ENCODE assay signal across 7 mouse cellular contexts in the genomic region with DNA sequence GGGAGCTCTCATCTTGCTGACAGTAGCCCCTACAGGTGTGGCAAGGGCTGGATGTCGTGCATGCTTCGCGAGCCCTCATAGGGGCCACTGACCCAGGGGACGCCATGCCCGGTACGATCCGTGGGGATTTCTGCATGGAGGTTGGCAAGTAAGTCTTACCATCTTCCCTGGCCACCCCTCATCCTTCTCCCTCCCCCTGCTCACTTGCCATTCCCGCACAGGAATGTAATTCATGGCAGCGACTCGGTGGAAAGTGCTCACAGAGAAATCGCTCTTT. TPM values are rescaled to one million over a fixed set of nuclear protein-coding genes. Genes with fewer than 3 reads are reported as not detected.
DNase-seq lines count a peak whose midpoint lies in the region; ATAC-seq and TF ChIP-seq lines count a peak whose summit lies in the region.

No protein-coding gene starts in this region.

- 33% methylated on average over 11 of the region's 11 CpGs for WGBS in lung, adult 2 months
- 28% methylated on average over 11 of the region's 11 CpGs for WGBS in embryonic facial prominence, embryonic 15.5 days
- 28% methylated on average over 11 of the region's 11 CpGs for WGBS in intestine, embryonic 15.5 days
- WGBS in neural tube, embryonic 14.5 days = 27% methylated on average over 11 of the region's 11 CpGs

- peak overlapping the region; percentile 72; the same call in 1 of the 2 replicates for H3K27ac ChIP-seq in embryonic facial prominence, embryonic 15.5 days (replicated peaks)
- peak overlapping the region; percentile 87; the same call in 1 of the 2 replicates for H3K27ac ChIP-seq in intestine, embryonic 15.5 days
- H3K27ac ChIP-seq in neural tube, embryonic 14.5 days (ENCODE audit: low read depth, low read length) = peak overlapping the region; percentile 69

- H3K9ac ChIP-seq in embryonic facial prominence, embryonic 15.5 days = peak overlapping the region; percentile 83
- peak overlapping the region; percentile 83 for H3K9ac ChIP-seq in intestine, embryonic 15.5 days
- H3K9ac ChIP-seq in neural tube, embryonic 14.5 days (replicated peaks; ENCODE audit: low read depth, low read length) = peak overlapping the region; percentile 85

- DNase-seq in lung, adult 2 months = no peak
- no peak for DNase-seq in lung, postnatal 14 days
- no peak for DNase-seq in frontal cortex, postnatal 10 days (ENCODE audit: low spot score in 2 of 2)
- no peak for DNase-seq in thymus, postnatal 14 days

- H3K4me1 ChIP-seq in lung, adult 2 months (ENCODE audit: control insufficient read depth, insufficient read depth, low read length) = peaks cover 16% of the 10 kb centered on the region
- H3K4me1 ChIP-seq in embryonic facial prominence, embryonic 15.5 days = peaks cover 43% of the 10 kb centered on the region
- peaks cover 29% of the 10 kb centered on the region for H3K4me1 ChIP-seq in intestine, embryonic 15.5 days (replicated peaks)
- peaks cover 30% of the 10 kb centered on the region for H3K4me1 ChIP-seq in neural tube, embryonic 14.5 days (ENCODE audit: control insufficient read depth, insufficient read depth, low read length)

- peak overlapping the region; percentile 95 for H3K4me2 ChIP-seq in embryonic facial prominence, embryonic 15.5 days (replicated peaks)
- H3K4me2 ChIP-seq in intestine, embryonic 15.5 days (replicated peaks) = peak overlapping the region; percentile 92
- peak overlapping the region; percentile 95 for H3K4me2 ChIP-seq in neural tube, embryonic 14.5 days (ENCODE audit: low read depth, low read length)

- ATAC-seq in embryonic facial prominence, embryonic 15.5 days (ENCODE audit: insufficient number of reproducible peaks, low FRiP score, low TSS enrichment, low read depth) = no peak
- no peak for ATAC-seq in intestine, embryonic 15.5 days
- no peak for ATAC-seq in neural tube, embryonic 14.5 days (ENCODE audit: low read depth)

- no peak for TF ChIP-seq CTCF in lung, adult 2 months (IDR thresholded peaks at IDR 0.05; ENCODE audit: insufficient read depth, low read length)

- H3K36me3 ChIP-seq in embryonic facial prominence, embryonic 15.5 days = peaks cover 66% of the 10 kb centered on the region
- peaks cover 55% of the 10 kb centered on the region for H3K36me3 ChIP-seq in intestine, embryonic 15.5 days
- peaks cover 65% of the 10 kb centered on the region for H3K36me3 ChIP-seq in neural tube, embryonic 14.5 days (ENCODE audit: control insufficient read depth, insufficient read depth, low read length)

- no peaks in the 10 kb centered on the region for H3K9me3 ChIP-seq in embryonic facial prominence, embryonic 15.5 days (replicated peaks)
- H3K9me3 ChIP-seq in intestine, embryonic 15.5 days = no peaks in the 10 kb centered on the region
- no peaks in the 10 kb centered on the region for H3K9me3 ChIP-seq in neural tube, embryonic 14.5 days (ENCODE audit: control insufficient read depth, low read length)

- H3K27me3 ChIP-seq in embryonic facial prominence, embryonic 15.5 days = no peaks in the 10 kb centered on the region
- H3K27me3 ChIP-seq in intestine, embryonic 15.5 days (replicated peaks) = no peaks in the 10 kb centered on the region
- no peaks in the 10 kb centered on the region for H3K27me3 ChIP-seq in neural tube, embryonic 14.5 days (ENCODE audit: control insufficient read depth, insufficient read depth, low read length)

- no peak for TF ChIP-seq POLR2A in lung, adult 2 months (IDR thresholded peaks at IDR 0.05; ENCODE audit: borderline replicate concordance, extremely low read depth, low read depth, low read length)

- H3K4me3 ChIP-seq in lung, adult 2 months (replicated peaks; ENCODE audit: extremely low read depth, low read depth, low read length) = peak overlapping the region; percentile 84
- peak overlapping the region; percentile 84 for H3K4me3 ChIP-seq in embryonic facial prominence, embryonic 15.5 days (replicated peaks)
- H3K4me3 ChIP-seq in intestine, embryonic 15.5 days (replicated peaks) = peak overlapping the region; percentile 91
- H3K4me3 ChIP-seq in neural tube, embryonic 14.5 days (ENCODE audit: low read depth, low read length) = peak overlapping the region; percentile 81

RNA-seq across cellular contexts. Expression of a gene that starts 0.6 kb away (rescaled TPM):
- polyA plus RNA-seq in lung, adult 2 months (2012; rRNA removed) = 55.8 and 69.4 TPM in 2 replicates
- polyA plus RNA-seq in embryonic facial prominence, embryonic 15.5 days (2015; fragmentation: Nextera tagmentation; extraction: Ambion mirVana) = 48.2 and 52.0 TPM in 2 replicates
- 71.7 and 85.4 TPM in 2 replicates for polyA plus RNA-seq in intestine, embryonic 15.5 days (2015; fragmentation: Nextera tagmentation; extraction: Ambion mirVana)
- polyA plus RNA-seq in neural tube, embryonic 14.5 days (2014; fragmentation: Nextera tagmentation; extraction: Ambion mirVana) = 98.0 and 115 TPM in 2 replicates

RNA-seq across cellular contexts. Expression of a gene that starts 2.0 kb away (rescaled TPM):
- 100 and 115 TPM in 2 replicates for polyA plus RNA-seq in lung, adult 2 months (2012; rRNA removed)
- 86.8 and 92.3 TPM in 2 replicates for polyA plus RNA-seq in embryonic facial prominence, embryonic 15.5 days (2015; fragmentation: Nextera tagmentation; extraction: Ambion mirVana)
- polyA plus RNA-seq in intestine, embryonic 15.5 days (2015; fragmentation: Nextera tagmentation; extraction: Ambion mirVana) = 111 and 117 TPM in 2 replicates
- 85.5 and 86.4 TPM in 2 replicates for polyA plus RNA-seq in neural tube, embryonic 14.5 days (2014; fragmentation: Nextera tagmentation; extraction: Ambion mirVana)

RNA-seq across cellular contexts. Expression of a gene that starts 2.0 kb away (rescaled TPM):
- polyA plus RNA-seq in lung, adult 2 months (2012; rRNA removed) = 41.1 and 48.0 TPM in 2 replicates
- 28.5 and 32.6 TPM in 2 replicates for polyA plus RNA-seq in embryonic facial prominence, embryonic 15.5 days (2015; fragmentation: Nextera tagmentation; extraction: Ambion mirVana)
- 27.3 and 27.4 TPM in 2 replicates for polyA plus RNA-seq in intestine, embryonic 15.5 days (2015; fragmentation: Nextera tagmentation; extraction: Ambion mirVana)
- 21.4 and 23.7 TPM in 2 replicates for polyA plus RNA-seq in neural tube, embryonic 14.5 days (2014; fragmentation: Nextera tagmentation; extraction: Ambion mirVana)

RNA-seq across cellular contexts. Expression of a gene that starts 10.5 kb away (rescaled TPM):
- 76.4 and 85.4 TPM in 2 replicates for polyA plus RNA-seq in lung, adult 2 months (2012; rRNA removed)
- 43.5 and 45.3 TPM in 2 replicates for polyA plus RNA-seq in embryonic facial prominence, embryonic 15.5 days (2015; fragmentation: Nextera tagmentation; extraction: Ambion mirVana)
- polyA plus RNA-seq in intestine, embryonic 15.5 days (2015; fragmentation: Nextera tagmentation; extraction: Ambion mirVana) = 32.0 and 33.4 TPM in 2 replicates
- polyA plus RNA-seq in neural tube, embryonic 14.5 days (2014; fragmentation: Nextera tagmentation; extraction: Ambion mirVana) = 74.5 and 83.8 TPM in 2 replicates

RNA-seq across cellular contexts. Expression of a gene that starts 10.8 kb away (rescaled TPM):
- 23.6 and 36.7 TPM in 2 replicates for polyA plus RNA-seq in lung, adult 2 months (2012; rRNA removed)
- polyA plus RNA-seq in embryonic facial prominence, embryonic 15.5 days (2015; fragmentation: Nextera tagmentation; extraction: Ambion mirVana) = 48.9 and 49.6 TPM in 2 replicates
- polyA plus RNA-seq in intestine, embryonic 15.5 days (2015; fragmentation: Nextera tagmentation; extraction: Ambion mirVana) = 51.5 and 57.9 TPM in 2 replicates
- 69.2 and 75.7 TPM in 2 replicates for polyA plus RNA-seq in neural tube, embryonic 14.5 days (2014; fragmentation: Nextera tagmentation; extraction: Ambion mirVana)
